Mouse (Mus musculus) kidney, adult 9 months (tissue): ENCODE measurements around the gene Tmem41a.

ENCODE experiments used
- DNase-seq: peaks from one replicate; pipeline ENCODE4 v3.0.0; 2022

Tmem41a gene

GRCm38 (mm10) chr16:21893890-21894289, 53.5 kb downstream of the Tmem41a start:
- DNase-seq: no peak

- DNase-seq: no peak
Observed at GRCm38 (mm10) chr16:21887601-21888000, 59.8 kb downstream of the Tmem41a start.
